Mouse (Mus musculus): ENCODE measurements around the gene Eci1. TPM values are rescaled to one million over a fixed set of nuclear protein-coding genes. Genes with fewer than 3 reads are reported as not detected.

Gene Eci1
- polyA plus RNA-seq, 1 experiment, result 48.5 TPM

GRCm38 (mm10) chr17:24391149-24391548 is 35.3 kb upstream of the Eci1 start:
- no peak overlapping the region for H3K4me3 ChIP-seq (ENCODE audit: insufficient read depth, poor library complexity, severe bottlenecking)
- H3ac ChIP-seq (ENCODE audit: control insufficient read depth, insufficient read length, low read depth), result no peak overlapping the region
- H3K36me3 ChIP-seq (ENCODE audit: control insufficient read depth, insufficient read depth), result no peaks in the 10 kb centered on the region
- no peak for TF ChIP-seq MYOD1 (IDR thresholded peaks at IDR 0.05; ENCODE audit: control insufficient read depth, insufficient read length, low read depth)
- TF ChIP-seq MYOG (IDR thresholded peaks at IDR 0.05; ENCODE audit: control insufficient read depth, extremely low read depth, insufficient read length), result no peak
- TF ChIP-seq CEBPB (IDR thresholded peaks at IDR 0.05; ENCODE audit: low read depth), result no peak
- no peak for TF ChIP-seq FOSL1 (IDR thresholded peaks at IDR 0.05; ENCODE audit: insufficient read depth, low read length, poor library complexity, severe bottlenecking)
- TF ChIP-seq CTCF (IDR thresholded peaks at IDR 0.05; ENCODE audit: control insufficient read depth, insufficient read depth, insufficient read length), result no peak
- TF ChIP-seq MAX (IDR thresholded peaks at IDR 0.05), result no peak
- TF ChIP-seq USF1 (IDR thresholded peaks at IDR 0.05; ENCODE audit: low read depth), result no peak
- peaks cover 32% of the 10 kb centered on the region for H3K27me3 ChIP-seq (ENCODE audit: control insufficient read depth, insufficient read depth, insufficient read length)
- H3K79me3 ChIP-seq (ENCODE audit: low read depth), result no peaks in the 10 kb centered on the region
- H3K79me2 ChIP-seq (ENCODE audit: control insufficient read depth, insufficient read depth), result no peaks in the 10 kb centered on the region

- Histone ChIP-seq H3K79me3 (ENCODE audit: low read depth) (no peaks in the 10 kb centered on the region), H3K79me2 (ENCODE audit: control insufficient read depth, insufficient read depth) (no peaks in the 10 kb centered on the region), H3K36me3 (ENCODE audit: control insufficient read depth, insufficient read depth) (no peaks in the 10 kb centered on the region), H3K27me3 (ENCODE audit: control insufficient read depth, insufficient read depth, insufficient read length) (peaks cover 30% of the 10 kb centered on the region), H3ac (ENCODE audit: control insufficient read depth, insufficient read length, low read depth) (no peak overlapping the region), H3K4me3 (ENCODE audit: insufficient read depth, poor library complexity, severe bottlenecking) (no peak overlapping the region)
- TF ChIP-seq USF1 (IDR thresholded peaks at IDR 0.05; ENCODE audit: low read depth) (no peak), MAX (IDR thresholded peaks at IDR 0.05) (no peak), CTCF (IDR thresholded peaks at IDR 0.05; ENCODE audit: control insufficient read depth, insufficient read depth, insufficient read length) (no peak), MYOD1 (IDR thresholded peaks at IDR 0.05; ENCODE audit: control insufficient read depth, insufficient read length, low read depth) (no peak), FOSL1 (IDR thresholded peaks at IDR 0.05; ENCODE audit: insufficient read depth, low read length, poor library complexity, severe bottlenecking) (no peak), MYOG (IDR thresholded peaks at IDR 0.05; ENCODE audit: control insufficient read depth, extremely low read depth, insufficient read length) (no peak), CEBPB (IDR thresholded peaks at IDR 0.05; ENCODE audit: low read depth) (no peak)
Measured at GRCm38 (mm10) chr17:24393527-24393926, 32.9 kb upstream of the Eci1 start.

- peaks cover 30% of the 10 kb centered on the region for H3K27me3 ChIP-seq (ENCODE audit: control insufficient read depth, insufficient read depth, insufficient read length)
- H3K79me2 ChIP-seq (ENCODE audit: control insufficient read depth, insufficient read depth), result no peaks in the 10 kb centered on the region
- no peak for TF ChIP-seq FOSL1 (IDR thresholded peaks at IDR 0.05; ENCODE audit: insufficient read depth, low read length, poor library complexity, severe bottlenecking)
- no peak for TF ChIP-seq CTCF (IDR thresholded peaks at IDR 0.05; ENCODE audit: control insufficient read depth, insufficient read depth, insufficient read length)
- TF ChIP-seq CEBPB (IDR thresholded peaks at IDR 0.05; ENCODE audit: low read depth), result no peak
- TF ChIP-seq MAX (IDR thresholded peaks at IDR 0.05), result no peak
- TF ChIP-seq MYOD1 (IDR thresholded peaks at IDR 0.05; ENCODE audit: control insufficient read depth, insufficient read length, low read depth), result no peak
- no peak for TF ChIP-seq USF1 (IDR thresholded peaks at IDR 0.05; ENCODE audit: low read depth)
- TF ChIP-seq MYOG (IDR thresholded peaks at IDR 0.05; ENCODE audit: control insufficient read depth, extremely low read depth, insufficient read length), result no peak
- no peak overlapping the region for H3ac ChIP-seq (ENCODE audit: control insufficient read depth, insufficient read length, low read depth)
- no peaks in the 10 kb centered on the region for H3K79me3 ChIP-seq (ENCODE audit: low read depth)
- H3K4me3 ChIP-seq (ENCODE audit: insufficient read depth, poor library complexity, severe bottlenecking), result no peak overlapping the region
- no peaks in the 10 kb centered on the region for H3K36me3 ChIP-seq (ENCODE audit: control insufficient read depth, insufficient read depth)
Measured at GRCm38 (mm10) chr17:24394456-24394855, 32.0 kb upstream of the Eci1 start.

GRCm38 (mm10) chr17:24402371-24402770 is 24.1 kb upstream of the Eci1 start:
- H3ac ChIP-seq (ENCODE audit: control insufficient read depth, insufficient read length, low read depth), result no peak overlapping the region
- H3K79me3 ChIP-seq (ENCODE audit: low read depth), result no peaks in the 10 kb centered on the region
- H3K27me3 ChIP-seq (ENCODE audit: control insufficient read depth, insufficient read depth, insufficient read length), result peaks cover 8% of the 10 kb centered on the region
- H3K79me2 ChIP-seq (ENCODE audit: control insufficient read depth, insufficient read depth), result no peaks in the 10 kb centered on the region
- no peak overlapping the region for H3K4me3 ChIP-seq (ENCODE audit: insufficient read depth, poor library complexity, severe bottlenecking)
- TF ChIP-seq MYOD1 (IDR thresholded peaks at IDR 0.05; ENCODE audit: control insufficient read depth, insufficient read length, low read depth) (no peak), FOSL1 (IDR thresholded peaks at IDR 0.05; ENCODE audit: insufficient read depth, low read length, poor library complexity, severe bottlenecking) (no peak), CEBPB (IDR thresholded peaks at IDR 0.05; ENCODE audit: low read depth) (no peak), MYOG (IDR thresholded peaks at IDR 0.05; ENCODE audit: control insufficient read depth, extremely low read depth, insufficient read length) (no peak), CTCF (IDR thresholded peaks at IDR 0.05; ENCODE audit: control insufficient read depth, insufficient read depth, insufficient read length) (no peak), USF1 (IDR thresholded peaks at IDR 0.05; ENCODE audit: low read depth) (no peak), MAX (IDR thresholded peaks at IDR 0.05) (no peak)
- H3K36me3 ChIP-seq (ENCODE audit: control insufficient read depth, insufficient read depth), result no peaks in the 10 kb centered on the region

- no peak for TF ChIP-seq CEBPB (IDR thresholded peaks at IDR 0.05; ENCODE audit: low read depth)
- no peak for TF ChIP-seq MAX (IDR thresholded peaks at IDR 0.05)
- TF ChIP-seq FOSL1 (IDR thresholded peaks at IDR 0.05; ENCODE audit: insufficient read depth, low read length, poor library complexity, severe bottlenecking), result no peak
- TF ChIP-seq CTCF (IDR thresholded peaks at IDR 0.05; ENCODE audit: control insufficient read depth, insufficient read depth, insufficient read length), result no peak
- no peak for TF ChIP-seq USF1 (IDR thresholded peaks at IDR 0.05; ENCODE audit: low read depth)
- TF ChIP-seq MYOD1 (IDR thresholded peaks at IDR 0.05; ENCODE audit: control insufficient read depth, insufficient read length, low read depth), result no peak
- TF ChIP-seq MYOG (IDR thresholded peaks at IDR 0.05; ENCODE audit: control insufficient read depth, extremely low read depth, insufficient read length), result no peak
- Histone ChIP-seq H3K79me2 (ENCODE audit: control insufficient read depth, insufficient read depth) (no peaks in the 10 kb centered on the region), H3K27me3 (ENCODE audit: control insufficient read depth, insufficient read depth, insufficient read length) (no peaks in the 10 kb centered on the region), H3K4me3 (ENCODE audit: insufficient read depth, poor library complexity, severe bottlenecking) (no peak overlapping the region), H3K79me3 (ENCODE audit: low read depth) (no peaks in the 10 kb centered on the region), H3K36me3 (ENCODE audit: control insufficient read depth, insufficient read depth) (no peaks in the 10 kb centered on the region), H3ac (ENCODE audit: control insufficient read depth, insufficient read length, low read depth) (no peak overlapping the region)
Measured at GRCm38 (mm10) chr17:24407116-24407803, 19.2 kb upstream of the Eci1 start.
